Mouse (Mus musculus): ENCODE measurements around the gene Ccdc7b. TPM values are rescaled to one million over a fixed set of nuclear protein-coding genes. Genes with fewer than 3 reads are reported as not detected.

Gene Ccdc7b
- polyA plus RNA-seq (2012; rRNA removed) = not detected in 2 replicates

DNA sequence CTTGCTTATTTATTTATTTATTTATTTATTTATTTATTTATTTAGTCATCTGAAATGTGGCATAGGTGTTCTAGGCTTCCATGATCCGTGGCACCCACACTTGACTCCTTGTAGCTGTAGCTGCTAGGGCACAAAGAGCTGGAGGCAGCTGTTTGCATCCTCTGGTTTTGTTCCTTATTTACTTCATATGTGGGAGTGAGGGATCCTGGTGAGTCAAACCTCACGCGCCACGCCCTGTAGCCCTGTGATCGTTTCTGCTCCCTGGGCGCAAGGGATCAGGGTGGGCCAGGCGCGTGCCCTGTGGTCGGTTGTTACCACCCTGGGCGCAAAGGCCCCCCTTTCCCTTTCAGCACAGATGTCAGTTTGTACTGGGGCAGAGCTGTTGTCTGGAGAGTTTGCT lies at the start of gene Ccdc7b:
Ccdc7b (plus strand) TSS at position 301 of the 400 bp plus-strand sequence.

DNA sequence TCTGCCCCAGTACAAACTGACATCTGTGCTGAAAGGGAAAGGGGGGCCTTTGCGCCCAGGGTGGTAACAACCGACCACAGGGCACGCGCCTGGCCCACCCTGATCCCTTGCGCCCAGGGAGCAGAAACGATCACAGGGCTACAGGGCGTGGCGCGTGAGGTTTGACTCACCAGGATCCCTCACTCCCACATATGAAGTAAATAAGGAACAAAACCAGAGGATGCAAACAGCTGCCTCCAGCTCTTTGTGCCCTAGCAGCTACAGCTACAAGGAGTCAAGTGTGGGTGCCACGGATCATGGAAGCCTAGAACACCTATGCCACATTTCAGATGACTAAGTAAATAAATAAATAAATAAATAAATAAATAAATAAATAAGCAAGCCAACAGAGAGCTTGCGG lies 1.5 kb upstream of the Ccdc7b start, which contains the start of gene Ccdc7a:
Ccdc7a (minus strand) TSS at position 101 of the 400 bp plus-strand sequence.

DNA sequence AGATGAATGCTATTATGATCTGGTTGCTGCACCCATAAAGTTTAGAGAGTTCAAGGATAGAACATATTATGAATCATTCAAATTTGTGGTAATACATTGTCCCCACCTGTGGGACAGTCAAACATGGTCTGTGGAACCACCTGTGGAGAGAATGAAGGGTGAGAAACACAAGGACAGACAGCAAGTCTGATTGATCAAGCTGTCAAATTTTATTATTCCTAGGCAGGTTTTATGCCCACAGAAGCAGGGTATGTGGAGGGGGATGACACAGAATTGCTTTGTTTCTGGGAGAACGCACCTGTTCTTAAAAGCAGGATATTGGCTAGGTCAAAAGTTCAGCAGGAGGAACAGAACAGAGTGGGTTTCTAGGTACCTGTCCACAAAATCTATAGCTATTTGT lies 64.6 kb downstream of the Ccdc7b start, which contains the start of gene Gm10999:
Gm10999 (minus strand) TSS at position 101 of the 400 bp plus-strand sequence.

Other genes with a start within 250 kb of the Ccdc7b start
- gene Ccdc7a, start 1.6 kb upstream of the Ccdc7b start, polyA plus RNA-seq (2012; rRNA removed) = not detected in 2 replicates
- not detected in 2 replicates for gene Gm10999, start 64.5 kb downstream of the Ccdc7b start, polyA plus RNA-seq (2012; rRNA removed)
- 0.45 and 0.61 TPM in 2 replicates for gene 2610044O15Rik8, start 167.3 kb downstream of the Ccdc7b start, polyA plus RNA-seq (2012; rRNA removed)

All from colon, adult 2 months (tissue).